Mouse (Mus musculus): ENCODE measurements around the gene Ogfod2.

- TF ChIP-seq POLR2A (IDR thresholded peaks at IDR 0.05; ENCODE audit: insufficient read length, low read depth) (no peak), MAX (IDR thresholded peaks at IDR 0.05; ENCODE audit: low read depth) (no peak), TCF12 (IDR thresholded peaks at IDR 0.05; ENCODE audit: insufficient read depth, poor library complexity, severe bottlenecking) (no peak), USF1 (IDR thresholded peaks at IDR 0.05; ENCODE audit: low read depth) (no peak), E2F4 (IDR thresholded peaks at IDR 0.05; ENCODE audit: insufficient read depth) (no peak), MYOG (IDR thresholded peaks at IDR 0.05; ENCODE audit: control insufficient read depth in 1 of 3, insufficient read depth in 1 of 3, insufficient read length in 2 of 3, low read depth in 2 of 3) (no peak), POLR2AphosphoS2 (IDR thresholded peaks at IDR 0.05; ENCODE audit: insufficient read length, low read depth) (no peak)
These were observed 9.8 kb upstream of the Ogfod2 start for GRCm38 (mm10) chr5:124102326-124102725.
